Mouse (Mus musculus) small intestine, adult 2 months (tissue): ENCODE results near the gene Asic5. TPM values are rescaled to one million over a fixed set of nuclear protein-coding genes. Genes with fewer than 3 reads are reported as not detected.

Experiments
- H3K27ac ChIP-seq: fragments of 200-500 bp; 2 replicates; pipeline ENCODE4 v1.5.1; 2012; ENCODE audit warnings: low read depth, low read length, control low read depth, inconsistent platforms; ENCODE audit not compliant: insufficient read depth
- H3K27me3 ChIP-seq: fragments of 200-500 bp; 2 replicates; pipeline ENCODE4 v1.6.1; 2012; ENCODE audit warnings: mild to moderate bottlenecking, moderate library complexity, low read length, inconsistent platforms; ENCODE audit not compliant: control insufficient read depth, insufficient read depth
- H3K36me3 ChIP-seq: fragments of 200-500 bp; 2 replicates; pipeline ENCODE4 v1.6.1; 2012; ENCODE audit warnings: mild to moderate bottlenecking, low read length, control low read depth, inconsistent platforms; ENCODE audit not compliant: control insufficient read depth, insufficient read depth
- H3K4me1 ChIP-seq: fragments of 200-500 bp; 2 replicates; pipeline ENCODE4 v1.6.1; 2012; ENCODE audit warnings: low read length, inconsistent platforms, mixed read lengths; ENCODE audit not compliant: control insufficient read depth, insufficient read depth, insufficient read length
- H3K4me3 ChIP-seq: fragments of 200-500 bp; 2 replicates; pipeline ENCODE4 v1.5.1; 2012; ENCODE audit warnings: low read depth, mild to moderate bottlenecking, control low read depth, inconsistent platforms, low read length, moderate library complexity
- CTCF ChIP-seq: fragments of 200-500 bp; IDR thresholded peaks from 2 replicates; pipeline ENCODE4 v1.5.1; 2012; ENCODE audit warnings: low read depth, mild to moderate bottlenecking, control low read depth, inconsistent platforms, low read length, moderate library complexity, mixed read lengths; ENCODE audit not compliant: insufficient replicate concordance, insufficient read length; ENCODE audit errors: extremely low read depth
- POLR2A ChIP-seq: fragments of 200-500 bp; IDR thresholded peaks from 2 replicates; pipeline ENCODE4 v1.6.1; 2012; ENCODE audit warnings: low read depth, mild to moderate bottlenecking, control low read depth, inconsistent platforms, low read length, moderate library complexity
- WGBS: fragments of 180-500 bp; shearing (Covaris S2); methylation state at CpG from one replicate; pipeline ENCODE4 v1.1.7; 2018; 5-methylcytosine and 5-hydroxymethylcytosine counted together
- polyA plus RNA-seq: library from polyadenylated mRNA; depleted of rRNA; stranded (reverse); fragments of >200 nt; gene quantifications from 2 replicates; pipeline ENCODE4 v1.2.3, GENCODE M21; 2012; rRNA removed

The Asic5 gene
- polyA plus RNA-seq, 1 experiment: 0.32 TPM

DNA sequence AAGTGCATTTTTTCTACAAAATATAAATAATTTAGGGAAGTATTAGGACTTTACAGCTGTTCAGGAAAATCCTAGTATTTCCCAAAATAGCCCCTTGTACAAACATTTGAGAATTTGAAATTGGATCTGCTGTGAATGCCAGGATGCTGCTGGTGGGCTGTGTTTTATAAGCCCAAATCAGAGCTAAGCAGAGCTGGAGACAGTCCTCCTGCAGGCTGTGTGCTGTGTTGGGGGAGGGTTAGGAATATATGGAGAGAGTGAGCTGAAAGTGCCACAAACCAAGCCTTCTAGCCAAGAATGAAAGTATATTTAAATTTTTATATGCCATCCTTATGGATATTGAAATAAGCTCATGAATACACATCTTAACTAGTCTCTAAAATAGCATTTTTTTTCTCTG, 69.4 kb downstream of the Asic5 start:
- no peak overlapping the region for H3K27ac ChIP-seq
- no peaks in the 10 kb centered on the region for H3K27me3 ChIP-seq
- H3K4me1 ChIP-seq: no peaks in the 10 kb centered on the region
- TF ChIP-seq POLR2A (no peak), CTCF (no peak)
- H3K36me3 ChIP-seq: no peaks in the 10 kb centered on the region
- H3K4me3 ChIP-seq: no peak overlapping the region

GRCm38 (mm10) chr3:82052029-82052428, 69.9 kb downstream of the Asic5 start:
- TF ChIP-seq CTCF: no peak
- no peak for TF ChIP-seq POLR2A
- no peak overlapping the region for H3K27ac ChIP-seq
- H3K36me3 ChIP-seq: no peaks in the 10 kb centered on the region
- no peaks in the 10 kb centered on the region for H3K27me3 ChIP-seq
- no peak overlapping the region for H3K4me3 ChIP-seq
- WGBS: 39% methylated on average over 2 of the region's 2 CpGs
- no peaks in the 10 kb centered on the region for H3K4me1 ChIP-seq

GRCm38 (mm10) chr3:82054283-82054974, 72.3 kb downstream of the Asic5 start:
- TF ChIP-seq CTCF (no peak), POLR2A (no peak)
- H3K36me3 ChIP-seq: no peaks in the 10 kb centered on the region
- H3K27ac ChIP-seq: peak overlapping the region; percentile 42
- H3K4me3 ChIP-seq: no peak overlapping the region
- no peaks in the 10 kb centered on the region for H3K27me3 ChIP-seq
- WGBS: 57% methylated on average over 5 of the region's 5 CpGs
- H3K4me1 ChIP-seq: no peaks in the 10 kb centered on the region

- TF ChIP-seq CTCF (no peak), POLR2A (no peak)
- no peaks in the 10 kb centered on the region for H3K36me3 ChIP-seq
- no peak overlapping the region for H3K4me3 ChIP-seq
- H3K27ac ChIP-seq: 0 out of 2 replicates have a peak overlapping the region, but pooled peaks have one; percentile 12
- WGBS: 42% methylated on average over 5 of the region's 5 CpGs
- H3K27me3 ChIP-seq: no peaks in the 10 kb centered on the region
- H3K4me1 ChIP-seq: no peaks in the 10 kb centered on the region
These were observed 75.1 kb downstream of the Asic5 start for GRCm38 (mm10) chr3:82057201-82057600.

- H3K4me1 ChIP-seq: no peaks in the 10 kb centered on the region
- TF ChIP-seq CTCF (no peak), POLR2A (no peak)
- no peaks in the 10 kb centered on the region for H3K27me3 ChIP-seq
- 34% methylated on average over 9 of the region's 9 CpGs for WGBS
- H3K27ac ChIP-seq: no peak overlapping the region
- H3K36me3 ChIP-seq: no peaks in the 10 kb centered on the region
- no peak overlapping the region for H3K4me3 ChIP-seq
These were observed 79.5 kb downstream of the Asic5 start for GRCm38 (mm10) chr3:82061402-82062180.

DNA sequence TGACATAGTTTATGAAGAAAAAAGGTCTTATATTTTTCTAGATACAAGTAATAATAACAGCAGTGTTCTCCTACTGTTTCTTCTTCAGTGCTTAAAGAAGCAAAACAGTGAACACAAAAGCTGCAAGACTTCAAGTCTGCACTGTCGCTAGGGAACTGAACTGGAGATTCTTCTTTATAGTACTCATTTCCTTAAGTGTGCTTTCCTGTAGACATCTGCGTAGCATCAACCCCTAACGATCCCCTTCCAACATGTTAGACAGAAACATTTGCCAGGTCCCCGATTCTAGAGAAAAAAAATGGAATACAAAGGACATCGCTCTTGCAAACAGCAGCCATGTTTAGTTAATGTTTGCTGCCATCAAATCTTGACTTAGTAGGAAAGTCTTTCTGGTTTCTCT, 85.7 kb downstream of the Asic5 start:
- TF ChIP-seq POLR2A: no peak
- TF ChIP-seq CTCF: no peak
- Histone ChIP-seq H3K4me1 (no peaks in the 10 kb centered on the region), H3K27me3 (no peaks in the 10 kb centered on the region), H3K36me3 (no peaks in the 10 kb centered on the region), H3K27ac (no peak overlapping the region), H3K4me3 (no peak overlapping the region)
- 80% methylated on average over 5 of the region's 5 CpGs for WGBS

Other genes starting within 250 kb of the Asic5 start
- 1.3 and 2.3 TPM in 2 replicates for gene Ctso, start 49.7 kb upstream of the Asic5 start, polyA plus RNA-seq
- not detected in 2 replicates for gene Tdo2, start 6.1 kb upstream of the Asic5 start, polyA plus RNA-seq
- 2.2 and 2.4 TPM in 2 replicates for gene Gucy1b1, start 92.4 kb downstream of the Asic5 start, polyA plus RNA-seq
- 2.0 and 3.6 TPM in 2 replicates for gene Gucy1a1, start 163.5 kb downstream of the Asic5 start, polyA plus RNA-seq